Mouse (Mus musculus) common myeloid progenitor, adult 5-6 weeks (primary cell): ENCODE data around the gene Rfx4. TPM values are rescaled to one million over a fixed set of nuclear protein-coding genes. Genes with fewer than 3 reads are reported as not detected.

ENCODE experiments used
- ATAC-seq: replicated peaks from 2 replicates; pipeline ENCODE4 v1.8.0; 2016; ENCODE audit warnings: low read depth, mild to moderate bottlenecking, moderate TSS enrichment, inconsistent platforms; ENCODE audit not compliant: poor library complexity, severe bottlenecking
- total RNA-seq: library from RNA; stranded (forward); fragments of 200-1000, 187-1606 nt; gene quantifications from 2 replicates; pipeline ENCODE4 v1.2.3, GENCODE M21; 2017

Rfx4 gene
- total RNA-seq, 1 experiment from 2014 or later, result not detected

GRCm38 (mm10) chr10:84810030-84810849 is 54.4 kb downstream of the Rfx4 start:
- no peak for ATAC-seq

- no peak for ATAC-seq
These were observed 55.5 kb downstream of the Rfx4 start for GRCm38 (mm10) chr10:84811171-84811912.

- no peak for ATAC-seq
These were observed 56.0 kb downstream of the Rfx4 start for GRCm38 (mm10) chr10:84811913-84812295.

GRCm38 (mm10) chr10:84815676-84816436 is 60.0 kb downstream of the Rfx4 start:
- ATAC-seq, result peak; percentile 95

GRCm38 (mm10) chr10:84817086-84817869 is 61.4 kb downstream of the Rfx4 start:
- ATAC-seq, result no peak

GRCm38 (mm10) chr10:84819669-84820068 is 63.8 kb downstream of the Rfx4 start:
- ATAC-seq, result no peak

GRCm38 (mm10) chr10:84820230-84820629 is 64.4 kb downstream of the Rfx4 start:
- peak; percentile 82 for ATAC-seq

- ATAC-seq, result no peak
These were observed 66.9 kb downstream of the Rfx4 start for GRCm38 (mm10) chr10:84822741-84823151.

- peak; percentile 77 for ATAC-seq
These were observed 67.8 kb downstream of the Rfx4 start for GRCm38 (mm10) chr10:84823621-84824020.

- peak; percentile 79 for ATAC-seq
These were observed 73.1 kb downstream of the Rfx4 start for GRCm38 (mm10) chr10:84829009-84829408.

GRCm38 (mm10) chr10:84835596-84835995 is 79.7 kb downstream of the Rfx4 start:
- no peak for ATAC-seq

- peak; percentile 82 for ATAC-seq
These were observed 80.2 kb downstream of the Rfx4 start for GRCm38 (mm10) chr10:84836104-84836503.

GRCm38 (mm10) chr10:84837355-84837754 is 81.5 kb downstream of the Rfx4 start:
- ATAC-seq, result 0 out of 2 replicates have a peak, but pooled peaks have one; percentile 53

- no peak for ATAC-seq
These were observed 83.1 kb downstream of the Rfx4 start for GRCm38 (mm10) chr10:84838850-84839473.

- no peak for ATAC-seq
These were observed 90.8 kb downstream of the Rfx4 start for GRCm38 (mm10) chr10:84846638-84847037.

- peak; percentile 73 for ATAC-seq
These were observed 96.4 kb downstream of the Rfx4 start for GRCm38 (mm10) chr10:84851981-84852979.

- peak; percentile 67 for ATAC-seq
These were observed 98.2 kb downstream of the Rfx4 start for GRCm38 (mm10) chr10:84854059-84854458.

- ATAC-seq, result no peak
These were observed 99.6 kb downstream of the Rfx4 start for GRCm38 (mm10) chr10:84855466-84855865.
